In genomic region chr10:22730992-22731271, GRCm38 (mm10) we compare ENCODE assay signal across 8 mouse cellular contexts. TPM values are rescaled to one million over a fixed set of nuclear protein-coding genes. Genes with fewer than 3 reads are reported as not detected.
DNase-seq lines count a peak whose midpoint lies in the region; ATAC-seq and TF ChIP-seq lines count a peak whose summit lies in the region.

No protein-coding gene starts in this region.

- DNase-seq in heart, embryonic 10.5 days (ENCODE audit: low spot score): no peak
- DNase-seq in heart, adult 11 months: no peak
- DNase-seq in spleen, postnatal 36 days (ENCODE audit: low spot score in 2 of 2): no peak
- no peak for DNase-seq in cerebellum, adult 11 months

- peaks cover 27% of the 10 kb centered on the region for H3K4me1 ChIP-seq in heart, embryonic 10.5 days
- peaks cover 33% of the 10 kb centered on the region for H3K4me1 ChIP-seq in E14TG2a.4 (replicated peaks; ENCODE audit: low read depth, low read length)
- H3K4me1 ChIP-seq in forebrain, embryonic 16.5 days (replicated peaks; ENCODE audit: control insufficient read depth, insufficient read depth, low read length): peaks cover 35% of the 10 kb centered on the region

- H3K9ac ChIP-seq in forebrain, embryonic 16.5 days (replicated peaks; ENCODE audit: low read depth, low read length): peak overlapping the region; percentile 100

- no peaks in the 10 kb centered on the region for H3K27me3 ChIP-seq in heart, embryonic 10.5 days (ENCODE audit: insufficient read depth, poor library complexity, severe bottlenecking)
- H3K27me3 ChIP-seq in E14TG2a.4 (ENCODE audit: insufficient read depth, low read length): no peaks in the 10 kb centered on the region
- no peaks in the 10 kb centered on the region for H3K27me3 ChIP-seq in forebrain, embryonic 16.5 days (replicated peaks; ENCODE audit: control insufficient read depth, insufficient read depth, low read length)

- peak overlapping the region; percentile 98 for H3K27ac ChIP-seq in heart, embryonic 10.5 days
- peak overlapping the region; percentile 95 for H3K27ac ChIP-seq in forebrain, embryonic 16.5 days (ENCODE audit: low read length)
- H3K27ac ChIP-seq in macrophage: peak overlapping the region; percentile 42; the same call in 1 of the 2 replicates

- under 1% methylated on average over 33 of the region's 33 CpGs for WGBS in heart, embryonic 10.5 days
- WGBS in forebrain, embryonic 16.5 days: under 1% methylated on average over 33 of the region's 33 CpGs
- 2% methylated on average over 23 of the region's 33 CpGs for WGBS in macrophage (ENCODE audit: missing documents)

- TF ChIP-seq CTCF in E14TG2a.4 (conservative IDR thresholded peaks at IDR 0.05; ENCODE audit: low read length): no peak

- H3K79me2 ChIP-seq in macrophage (ENCODE audit: inconsistent target): peaks cover 48% of the 10 kb centered on the region

- H3K4me3 ChIP-seq in heart, embryonic 10.5 days: peak overlapping the region; percentile 100
- peak overlapping the region; percentile 97 for H3K4me3 ChIP-seq in E14TG2a.4 (replicated peaks; ENCODE audit: low read length)
- peak overlapping the region; percentile 100 for H3K4me3 ChIP-seq in forebrain, embryonic 16.5 days (replicated peaks; ENCODE audit: low read length)
- peak overlapping the region; percentile 82 for H3K4me3 ChIP-seq in macrophage (ENCODE audit: inconsistent target)

- H3K36me3 ChIP-seq in heart, embryonic 10.5 days: no peaks in the 10 kb centered on the region
- H3K36me3 ChIP-seq in E14TG2a.4 (ENCODE audit: insufficient read depth, low read length) (no peaks in the 10 kb centered on the region), macrophage (ENCODE audit: inconsistent target) (no peaks in the 10 kb centered on the region)
- H3K36me3 ChIP-seq in forebrain, embryonic 16.5 days (ENCODE audit: control insufficient read depth, insufficient read depth): no peaks in the 10 kb centered on the region

- no peak for ATAC-seq in forebrain, embryonic 16.5 days
- ATAC-seq in megakaryocyte progenitor cell, adult 5-6 weeks (replicated peaks; ENCODE audit: poor library complexity): no peak

- peak overlapping the region; percentile 95; the same call in 1 of the 2 replicates for H3K4me2 ChIP-seq in forebrain, embryonic 16.5 days (ENCODE audit: low read length)

- no peaks in the 10 kb centered on the region for H3K9me3 ChIP-seq in heart, embryonic 10.5 days
- no peaks in the 10 kb centered on the region for H3K9me3 ChIP-seq in E14TG2a.4 (ENCODE audit: low read length)
- H3K9me3 ChIP-seq in forebrain, embryonic 16.5 days (ENCODE audit: control insufficient read depth, low read length): no peaks in the 10 kb centered on the region

RNA-seq across cellular contexts. Expression of gene Tbpl1, which starts 0.8 kb away (rescaled TPM):
- polyA plus RNA-seq in heart, embryonic 10.5 days (2016; fragmentation: Nextera tagmentation; extraction: Ambion mirVana): 46.8 and 58.0 TPM in 2 replicates
- 110 and 114 TPM in 2 replicates for polyA plus RNA-seq in forebrain, embryonic 16.5 days (2015; fragmentation: Nextera tagmentation; extraction: Ambion mirVana)
- 10 to 100 TPM; 11.4 to 45.6 (median 27.7) TPM for total RNA-seq in macrophage (2018; cell fraction: chromatin; rRNA removed)
- 10 to 100 TPM; 15.4 to 38.5 (median 27.6) TPM for total RNA-seq in macrophage (2018; cell fraction: cytosol; rRNA removed)
- 10 to 100 TPM; 11.3 to 36.3 (median 23.0) TPM for total RNA-seq in macrophage (2018; cell fraction: nucleus; rRNA removed)
- polyA plus RNA-seq in macrophage (2018): 18.3 to 26.9 TPM (median 18.6 TPM) in 3 replicates
- 26.1 and 33.0 TPM in 2 replicates for total RNA-seq in megakaryocyte progenitor cell, adult 5-6 weeks (2015)
- total RNA-seq in megakaryocyte progenitor cell, adult 5-6 weeks (2017): 18.3 and 28.9 TPM in 2 replicates

Comparison
In these comparisons a context has a peak if more than half of its experiments do, and no peak if none do; other contexts are left out.
1. H3K27ac ChIP-seq: peak in every context shown above with its lines; median percentile 98 in heart, embryonic 10.5 days; 95 in forebrain, embryonic 16.5 days; 42 in macrophage.